In genomic region chr1:4689096-4689495, GRCm38 (mm10) we compare ENCODE assay signal across 8 mouse cellular contexts.
DNase-seq lines count a peak whose midpoint lies in the region; ATAC-seq lines count a peak whose summit lies in the region.

No protein-coding gene starts in this region.

- H3K4me3 ChIP-seq in heart, embryonic 13.5 days, result peak overlapping the region; percentile 39
- H3K4me3 ChIP-seq in embryonic facial prominence, embryonic 11.5 days (ENCODE audit: low read depth, low read length), result 0 out of 2 replicates have a peak overlapping the region, but pooled peaks have one; percentile 7
- peak overlapping the region; percentile 17; the same call in 1 of the 2 replicates for H3K4me3 ChIP-seq in hindbrain, embryonic 15.5 days
- H3K4me3 ChIP-seq in midbrain, embryonic 13.5 days (replicated peaks), result no peak overlapping the region

- peak overlapping the region; percentile 37; the same call in 1 of the 2 replicates for H3K9ac ChIP-seq in heart, embryonic 13.5 days
- H3K9ac ChIP-seq in embryonic facial prominence, embryonic 11.5 days (replicated peaks; ENCODE audit: low read length), result no peak overlapping the region
- H3K9ac ChIP-seq in hindbrain, embryonic 15.5 days, result no peak overlapping the region
- H3K9ac ChIP-seq in midbrain, embryonic 13.5 days (replicated peaks), result no peak overlapping the region

- no peaks in the 10 kb centered on the region; the same call in 1 of the 2 replicates for H3K4me1 ChIP-seq in heart, embryonic 13.5 days
- H3K4me1 ChIP-seq in embryonic facial prominence, embryonic 11.5 days (ENCODE audit: control insufficient read depth, insufficient read depth, low read length), result no peaks in the 10 kb centered on the region
- no peaks in the 10 kb centered on the region for H3K4me1 ChIP-seq in hindbrain, embryonic 15.5 days (replicated peaks)
- H3K4me1 ChIP-seq in midbrain, embryonic 13.5 days (replicated peaks), result no peaks in the 10 kb centered on the region; the same call in 1 of the 2 replicates

- WGBS in heart, embryonic 13.5 days, result 16% methylated on average over 26 of the region's 26 CpGs
- 22% methylated on average over 26 of the region's 26 CpGs for WGBS in embryonic facial prominence, embryonic 11.5 days
- WGBS in hindbrain, embryonic 15.5 days, result 20% methylated on average over 26 of the region's 26 CpGs
- 28% methylated on average over 26 of the region's 26 CpGs for WGBS in midbrain, embryonic 13.5 days

- no peaks in the 10 kb centered on the region for H3K9me3 ChIP-seq in heart, embryonic 13.5 days
- H3K9me3 ChIP-seq in embryonic facial prominence, embryonic 11.5 days (replicated peaks; ENCODE audit: control insufficient read depth, low read length), result no peaks in the 10 kb centered on the region
- no peaks in the 10 kb centered on the region for H3K9me3 ChIP-seq in hindbrain, embryonic 15.5 days
- H3K9me3 ChIP-seq in midbrain, embryonic 13.5 days, result no peaks in the 10 kb centered on the region

- H3K4me2 ChIP-seq in heart, embryonic 13.5 days, result peak overlapping the region; percentile 67
- H3K4me2 ChIP-seq in embryonic facial prominence, embryonic 11.5 days (ENCODE audit: low read depth, low read length), result peak overlapping the region; percentile 26
- peak overlapping the region; percentile 45 for H3K4me2 ChIP-seq in hindbrain, embryonic 15.5 days
- peak overlapping the region; percentile 39 for H3K4me2 ChIP-seq in midbrain, embryonic 13.5 days (replicated peaks)

- DNase-seq in heart, adult 9 months (ENCODE audit: low spot score in 2 of 2), result no peak
- peak; percentile 6 for DNase-seq in embryonic facial prominence, embryonic 11.5 days (ENCODE audit: low spot score)
- no peak for DNase-seq in spleen, postnatal 36 days (ENCODE audit: low spot score in 2 of 2)
- DNase-seq in layer of hippocampus, postnatal 14 days (ENCODE audit: low spot score in 2 of 2), result no peak
- no peak for DNase-seq in MN1 (ENCODE audit: low spot score)

- H3K27me3 ChIP-seq in heart, embryonic 13.5 days (replicated peaks), result peaks cover 10% of the 10 kb centered on the region; the same call in 1 of the 2 replicates
- H3K27me3 ChIP-seq in embryonic facial prominence, embryonic 11.5 days (ENCODE audit: control insufficient read depth, insufficient read depth, low read length), result no peaks in the 10 kb centered on the region
- H3K27me3 ChIP-seq in hindbrain, embryonic 15.5 days, result no peaks in the 10 kb centered on the region
- H3K27me3 ChIP-seq in midbrain, embryonic 13.5 days, result no peaks in the 10 kb centered on the region

- H3K27ac ChIP-seq in heart, embryonic 13.5 days (replicated peaks), result no peak overlapping the region
- no peak overlapping the region for H3K27ac ChIP-seq in embryonic facial prominence, embryonic 11.5 days (replicated peaks; ENCODE audit: low read depth, low read length)
- no peak overlapping the region for H3K27ac ChIP-seq in hindbrain, embryonic 15.5 days (replicated peaks)
- no peak overlapping the region for H3K27ac ChIP-seq in midbrain, embryonic 13.5 days

- no peaks in the 10 kb centered on the region for H3K36me3 ChIP-seq in heart, embryonic 13.5 days
- no peaks in the 10 kb centered on the region for H3K36me3 ChIP-seq in embryonic facial prominence, embryonic 11.5 days (replicated peaks; ENCODE audit: control insufficient read depth, insufficient read depth, low read depth, low read length)
- no peaks in the 10 kb centered on the region for H3K36me3 ChIP-seq in hindbrain, embryonic 15.5 days
- no peaks in the 10 kb centered on the region for H3K36me3 ChIP-seq in midbrain, embryonic 13.5 days

- ATAC-seq in heart, embryonic 13.5 days (ENCODE audit: extremely low read depth, insufficient number of reproducible peaks, low FRiP score, low TSS enrichment), result no peak
- no peak for ATAC-seq in embryonic facial prominence, embryonic 11.5 days (replicated peaks; ENCODE audit: insufficient number of reproducible peaks, low FRiP score, low TSS enrichment, low read depth)
- ATAC-seq in hindbrain, embryonic 15.5 days (ENCODE audit: low FRiP score, low read depth), result no peak
- no peak for ATAC-seq in midbrain, embryonic 13.5 days
